Mouse (Mus musculus): ENCODE data around the gene Ntm.

DNA sequence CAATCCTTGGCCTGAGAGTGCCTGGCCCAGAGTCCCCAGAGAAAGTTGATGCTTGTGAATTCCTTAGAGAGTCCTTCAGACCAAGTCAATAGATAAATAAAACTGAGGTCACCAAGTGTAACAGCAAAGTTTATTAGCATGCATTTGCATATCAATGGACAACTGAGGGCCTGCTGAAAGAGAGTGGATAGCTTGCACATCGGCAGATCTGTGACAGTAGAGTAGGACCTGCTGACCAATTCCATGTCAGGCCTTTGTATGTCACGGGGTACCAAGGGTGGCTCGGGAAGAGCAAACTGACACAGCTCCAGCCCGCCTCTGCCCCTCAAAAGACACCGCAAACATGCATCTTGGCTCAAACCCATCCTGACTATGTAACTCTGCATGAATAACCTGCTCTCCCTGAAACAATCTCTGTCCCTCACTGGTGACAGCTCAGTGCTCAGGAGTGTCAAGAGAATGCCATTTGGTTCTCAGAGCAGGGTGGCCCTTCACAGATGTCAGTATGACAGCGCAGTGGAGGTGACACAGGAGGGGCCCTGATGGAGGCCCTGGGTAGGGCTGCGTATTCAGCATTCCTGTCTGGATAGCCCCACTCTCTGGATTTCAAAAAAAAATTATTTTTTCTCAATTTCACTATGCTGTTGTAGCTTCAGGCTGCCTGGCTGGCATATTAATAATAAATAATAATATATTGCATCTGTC is 305.0 kb downstream of the Ntm start:
- TF ChIP-seq POLR2A (IDR thresholded peaks at IDR 0.05; ENCODE audit: insufficient read depth, low read depth, low read length) (no peak), CTCF (IDR thresholded peaks at IDR 0.05) (no peak)

Data from heart, adult 2 months (tissue).